Mouse (Mus musculus): Measurements from ENCODE around the gene Ucp2.

DNA sequence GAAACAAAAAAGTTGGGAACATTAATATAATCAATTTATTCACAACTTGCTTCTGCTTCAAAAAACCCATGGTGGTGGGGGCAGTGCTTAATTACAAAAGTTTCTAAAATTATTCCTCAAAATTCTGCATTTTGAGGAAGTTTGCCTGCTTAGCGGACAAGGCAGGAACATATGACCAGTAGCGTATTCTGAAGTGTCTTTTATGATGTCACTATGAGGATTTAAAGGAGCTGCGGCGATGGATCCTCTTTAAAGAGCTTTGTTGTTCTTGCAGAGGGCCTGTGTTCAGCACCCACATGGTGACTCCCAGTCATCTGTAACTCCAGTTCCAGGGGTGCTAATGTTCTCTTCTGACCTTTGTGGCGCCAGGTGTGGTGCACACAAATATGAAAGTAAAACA lies 37.6 kb downstream of the Ucp2 start:
- TF ChIP-seq CTCF (IDR thresholded peaks at IDR 0.05; ENCODE audit: low read depth, low read length) (no peak), GATA2 (IDR thresholded peaks at IDR 0.05; ENCODE audit: borderline replicate concordance, low read depth, low read length) (no peak), TAL1 (conservative IDR thresholded peaks at IDR 0.05; ENCODE audit: low read depth, low read length) (no peak), GATA1 (IDR thresholded peaks at IDR 0.05; ENCODE audit: borderline replicate concordance, low read length) (no peak), POLR2AphosphoS5 (IDR thresholded peaks at IDR 0.05; ENCODE audit: insufficient replicate concordance, low read depth, low read length) (no peak)
